Mouse (Mus musculus): Measurements from ENCODE around the gene Rapgef4.

The Rapgef4 gene

DNA sequence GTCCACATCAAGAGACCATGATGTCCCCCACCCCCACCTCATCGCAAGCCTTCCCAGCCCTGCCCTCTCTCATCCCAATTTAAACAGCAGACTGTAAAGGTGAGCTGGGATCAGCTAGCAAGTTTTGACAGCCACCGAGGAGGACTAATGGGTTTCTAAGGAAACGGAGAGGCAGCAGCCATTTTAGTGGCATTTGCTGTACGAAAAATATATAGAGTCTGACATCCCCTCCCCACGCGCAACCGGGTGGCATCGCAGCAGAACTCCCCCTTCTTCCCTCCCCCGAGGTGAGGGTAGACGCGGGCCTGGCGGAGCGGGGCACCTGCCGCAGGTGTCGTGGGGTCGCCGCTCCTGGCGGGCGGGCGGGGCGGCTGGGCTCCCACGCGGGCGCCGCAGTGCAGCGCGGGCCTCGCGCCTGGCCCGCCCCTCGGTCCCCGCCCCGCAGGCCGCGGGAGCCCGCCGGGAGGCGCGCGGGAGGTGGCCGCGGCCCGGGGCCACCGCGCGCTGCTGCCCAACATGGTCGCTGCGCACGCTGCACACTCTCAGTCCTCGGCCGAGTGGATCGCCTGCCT, at the start of gene Rapgef4:
Gene Rapgef4 (plus strand): TSS at position 470 of the 572 bp plus-strand sequence.
- peak in 1 of 2 experiments; percentile 7 for DNase-seq

DNA sequence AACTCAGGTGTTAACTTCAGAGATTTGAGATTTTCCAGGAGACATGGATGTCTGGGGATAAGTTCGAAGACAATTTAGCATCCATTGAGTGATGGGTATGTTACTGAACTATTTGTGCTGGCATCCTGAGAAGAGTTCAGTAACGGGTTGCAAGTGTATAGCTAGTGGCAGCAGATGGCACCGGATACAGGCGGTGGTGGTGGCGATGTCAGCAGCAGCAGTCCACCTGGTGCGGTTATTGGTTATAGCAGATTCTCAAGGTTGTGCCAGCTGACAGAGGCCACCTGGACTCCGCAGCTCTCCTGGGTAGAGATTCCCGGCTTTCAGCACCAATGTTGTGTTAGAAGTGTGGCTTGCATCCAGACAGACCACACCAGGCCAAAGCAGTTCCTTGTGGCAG, 47.0 kb upstream of the Rapgef4 start:
- DNase-seq = no peak

DNA sequence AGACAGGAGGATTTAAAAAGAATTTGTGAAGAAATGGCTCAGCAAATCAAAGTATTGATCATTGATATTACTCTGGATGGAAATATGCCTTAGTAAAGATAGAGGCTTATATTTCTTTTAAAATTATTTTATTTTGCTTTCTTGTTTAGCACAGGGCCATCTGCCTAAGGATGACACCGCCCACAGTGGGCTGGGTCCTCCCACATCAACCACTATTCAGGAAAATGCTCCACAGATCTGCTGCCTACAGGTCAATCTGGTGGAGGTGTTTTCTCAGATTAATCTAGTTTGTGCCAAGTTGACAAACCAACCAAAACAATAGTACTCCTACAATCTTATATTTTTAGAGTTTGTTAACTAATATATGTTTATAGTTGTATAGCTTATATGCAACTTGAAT, 44.3 kb upstream of the Rapgef4 start:
- DNase-seq = no peak

DNA sequence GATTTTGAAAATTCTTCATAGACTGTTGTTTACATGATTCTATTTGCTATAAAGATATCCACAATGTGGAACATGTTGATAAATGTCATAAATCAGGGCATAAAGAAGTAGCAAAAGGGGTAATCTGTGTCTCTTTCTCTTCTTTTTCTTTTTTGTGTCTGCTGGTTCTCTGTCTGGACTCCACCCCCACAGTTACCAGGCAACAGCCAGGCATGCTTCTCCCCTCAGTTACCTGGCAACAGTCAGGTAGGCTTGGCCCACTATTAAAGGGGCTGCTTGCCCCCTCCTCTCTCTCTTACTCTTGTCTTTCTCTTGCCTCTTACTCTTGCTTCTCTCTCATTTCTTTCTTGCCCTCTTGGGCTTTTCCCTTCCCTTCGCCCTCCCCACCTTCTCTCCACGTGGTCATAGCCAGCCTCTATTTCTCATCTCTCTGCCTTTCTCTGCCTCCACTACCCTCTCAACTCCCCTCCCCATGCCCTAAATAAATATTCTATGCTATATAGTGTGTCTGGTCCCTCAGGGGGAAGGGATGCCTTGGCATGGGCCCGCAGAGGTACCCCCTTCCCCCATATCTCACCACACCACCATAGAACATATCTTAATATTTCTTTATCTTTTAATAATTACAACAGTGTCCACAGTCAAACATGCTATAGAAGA, 43.3 kb upstream of the Rapgef4 start:
- no peak for DNase-seq

DNA sequence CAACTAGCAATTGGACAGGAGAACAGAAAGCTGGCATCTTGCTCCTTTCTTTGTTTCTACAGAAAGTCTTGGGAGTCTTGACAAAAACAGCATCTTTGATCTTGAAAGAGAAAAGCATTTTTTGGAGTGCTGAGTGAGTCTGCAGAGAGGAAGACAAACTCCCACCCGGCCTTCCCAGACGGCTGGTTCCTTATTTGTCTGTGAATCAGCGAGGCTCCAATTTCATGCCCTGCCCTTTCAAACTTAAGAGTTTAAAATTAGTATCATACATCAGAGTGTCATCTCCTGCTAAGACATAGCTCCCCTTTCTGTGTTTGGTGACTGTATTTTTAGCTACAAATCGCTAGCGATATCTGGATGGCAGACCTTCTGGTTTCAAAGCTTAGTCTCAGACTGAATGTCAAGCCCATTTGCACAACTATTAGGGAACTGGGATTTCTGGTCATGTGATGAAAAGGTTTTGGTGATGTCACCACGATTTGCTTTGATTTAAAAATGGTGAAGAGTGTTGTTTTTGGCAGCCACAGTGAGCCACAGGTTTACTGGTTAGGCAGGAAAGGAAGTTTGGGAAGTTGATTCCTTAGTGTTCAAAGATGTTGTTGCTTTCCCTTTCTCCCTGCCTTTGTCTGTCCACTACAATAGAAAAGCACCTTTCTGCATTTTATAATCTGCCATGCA, 42.2 kb upstream of the Rapgef4 start:
- no peak for DNase-seq

DNA sequence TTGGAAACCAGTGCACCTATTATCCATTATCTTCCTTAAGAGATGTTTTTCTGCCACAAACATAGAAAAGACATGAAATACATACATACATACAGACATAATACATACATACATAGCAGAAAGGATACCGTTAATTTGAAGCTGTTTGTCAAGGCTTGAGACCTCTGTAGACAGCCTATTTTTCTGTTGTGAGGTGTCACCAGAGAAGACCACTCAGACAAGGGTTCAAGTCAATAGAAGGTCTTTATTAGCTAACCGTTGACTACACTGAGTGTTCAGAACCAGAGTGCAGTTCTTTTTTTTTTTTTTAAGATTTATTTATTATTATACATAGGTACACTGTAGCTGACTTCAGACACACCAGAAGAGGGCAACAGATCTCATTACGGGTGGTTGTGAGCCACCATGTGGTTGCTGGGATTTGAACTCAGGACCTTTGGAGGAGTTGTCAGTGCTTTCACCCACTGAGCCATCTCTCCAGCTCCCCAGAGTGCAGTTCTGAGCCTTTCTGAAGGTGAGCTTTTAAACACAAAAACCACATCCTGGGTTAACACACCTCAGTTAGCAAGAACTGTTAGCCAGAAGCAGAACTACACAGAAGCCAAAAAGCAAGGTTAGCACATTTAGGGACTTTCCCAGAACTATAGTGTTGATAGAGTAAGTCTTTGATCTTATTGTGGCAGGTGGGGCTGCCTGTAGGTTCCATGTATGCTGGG, 39.9 kb upstream of the Rapgef4 start:
- DNase-seq = peak; percentile 11 to 20

DNA sequence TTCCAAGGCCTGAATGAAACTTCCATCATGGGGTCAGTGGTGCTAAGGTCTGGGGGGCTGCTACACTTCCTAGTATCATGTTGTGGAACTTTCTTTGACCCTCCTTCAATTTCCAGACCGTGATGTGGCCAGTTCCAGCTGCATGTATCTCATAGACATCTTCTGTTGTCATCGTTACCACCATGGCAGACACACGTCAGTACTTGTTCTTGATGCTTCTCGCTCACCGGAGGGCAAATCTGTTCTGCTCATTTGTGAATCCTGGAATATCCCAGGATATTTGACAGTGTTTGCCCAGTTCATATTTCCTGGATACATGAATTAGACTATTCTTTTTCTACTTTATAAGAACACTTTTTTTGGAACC, 39.3 kb upstream of the Rapgef4 start:
- peak in 1 of 2 experiments; percentile 2 for DNase-seq

DNA sequence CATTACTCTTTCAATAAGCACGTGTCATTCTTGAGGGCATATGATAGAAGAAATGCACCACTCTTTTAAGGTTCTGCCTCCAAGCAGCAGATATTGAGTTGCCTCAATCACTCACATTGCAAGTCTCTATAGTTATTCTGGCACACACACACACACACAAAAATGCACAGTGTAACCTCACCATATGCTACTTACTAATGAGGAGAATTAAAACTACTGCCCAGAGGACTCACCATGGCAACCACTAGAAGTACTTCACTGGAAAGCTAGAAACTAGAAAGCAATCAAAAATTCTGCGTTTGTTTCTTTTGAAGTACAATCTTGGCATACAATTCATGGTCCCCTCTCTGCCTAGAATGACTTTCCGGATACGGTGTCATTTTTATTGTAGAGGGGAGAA, 29.8 kb upstream of the Rapgef4 start:
- DNase-seq = no peak

DNA sequence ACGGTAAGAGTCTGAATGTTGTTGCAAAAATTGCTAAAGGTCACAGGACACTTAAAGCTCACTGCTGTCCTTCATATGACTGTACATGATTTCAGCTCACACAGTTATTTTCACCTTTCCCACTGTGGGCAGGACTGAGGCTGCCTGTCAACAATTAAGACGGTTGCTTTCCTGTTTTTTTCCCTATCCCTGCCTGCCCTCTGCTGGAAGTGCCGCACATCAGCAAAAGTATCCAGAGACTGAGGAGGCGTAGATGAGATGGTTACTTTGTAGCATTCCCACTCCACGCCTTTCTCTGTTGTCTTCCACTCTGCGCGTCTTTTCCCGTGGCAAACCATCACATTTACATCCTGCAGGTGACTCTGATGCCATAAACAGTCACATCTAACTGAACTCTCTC, 25.4 kb upstream of the Rapgef4 start:
- peak; percentile 21 to 23 for DNase-seq

DNA sequence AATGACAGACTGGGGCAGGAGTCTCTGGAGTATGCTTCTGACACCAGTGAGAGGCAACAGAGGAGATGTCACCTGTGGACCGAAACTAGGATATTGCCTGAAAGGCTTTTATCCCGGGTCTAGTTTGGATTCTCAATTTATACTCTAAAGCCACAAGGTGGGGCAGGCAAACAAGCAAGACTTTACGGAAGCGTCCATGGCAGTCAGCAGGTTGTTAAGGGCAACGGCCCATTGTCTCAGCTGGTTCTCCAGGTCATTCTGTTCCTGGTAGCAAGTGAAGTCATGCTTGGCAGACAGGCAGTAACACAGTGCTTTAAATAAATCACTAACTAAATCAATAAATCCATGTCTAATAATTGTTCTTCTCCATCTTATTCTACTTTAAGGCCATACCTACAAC, 24.6 kb upstream of the Rapgef4 start:
- DNase-seq = no peak

DNA sequence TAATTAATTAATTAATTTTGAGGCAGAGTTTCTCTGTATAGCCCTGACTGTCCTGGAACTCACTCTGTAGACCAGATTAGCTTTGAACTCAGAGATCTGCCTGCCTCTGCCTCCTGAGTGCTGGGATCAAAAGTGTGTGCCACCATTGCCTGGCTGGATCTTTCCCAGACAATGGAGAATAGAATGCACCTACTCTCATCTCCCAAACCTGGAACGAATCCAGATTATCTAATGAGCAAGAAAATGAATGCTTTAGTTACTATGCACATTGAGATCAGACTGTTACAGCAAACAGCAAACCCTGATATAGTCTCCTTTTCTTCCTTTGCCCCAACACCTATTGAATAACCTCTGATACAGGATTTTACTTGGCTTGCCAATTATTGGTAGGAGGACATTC, 23.1 kb upstream of the Rapgef4 start:
- no peak for DNase-seq

DNA sequence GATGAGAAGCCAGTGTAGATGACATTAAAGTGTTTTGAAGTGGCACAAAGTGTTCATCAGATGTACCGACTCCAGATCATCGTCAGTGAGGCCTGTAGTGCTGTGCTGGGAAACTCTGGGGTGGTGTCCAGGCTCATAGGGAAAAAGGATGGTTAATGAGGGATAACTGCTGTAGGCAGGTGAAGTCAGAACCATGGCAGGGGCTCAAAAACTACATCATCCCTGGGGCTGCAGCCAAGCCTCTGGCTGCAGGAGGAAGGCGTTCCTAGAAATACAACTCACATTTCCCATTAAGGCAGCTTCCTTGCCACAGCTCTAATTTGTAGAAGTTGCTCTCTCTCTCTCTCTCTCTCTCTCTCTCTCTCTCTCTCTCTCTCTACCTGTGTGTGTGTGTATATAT, 22.6 kb upstream of the Rapgef4 start:
- no peak for DNase-seq

DNA sequence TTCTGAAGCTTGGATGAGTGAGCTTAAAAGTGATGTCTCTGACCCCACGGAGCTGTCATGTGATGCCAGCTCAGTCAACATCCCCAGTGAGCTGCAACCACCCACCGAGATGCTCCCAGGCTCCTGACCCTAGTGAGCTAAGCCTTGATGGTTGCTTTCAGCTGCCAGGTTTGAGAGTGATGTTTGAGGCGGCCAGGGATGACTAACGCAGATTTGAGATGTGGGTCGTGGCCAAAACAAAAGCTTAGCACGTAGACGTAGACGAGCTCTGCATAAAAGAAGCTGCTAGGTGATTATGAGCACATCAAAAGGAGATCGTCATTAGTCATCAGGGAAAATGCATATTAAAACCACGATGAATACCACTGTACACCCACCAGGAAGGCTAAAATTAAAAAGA, 16.8 kb upstream of the Rapgef4 start:
- DNase-seq = no peak

DNA sequence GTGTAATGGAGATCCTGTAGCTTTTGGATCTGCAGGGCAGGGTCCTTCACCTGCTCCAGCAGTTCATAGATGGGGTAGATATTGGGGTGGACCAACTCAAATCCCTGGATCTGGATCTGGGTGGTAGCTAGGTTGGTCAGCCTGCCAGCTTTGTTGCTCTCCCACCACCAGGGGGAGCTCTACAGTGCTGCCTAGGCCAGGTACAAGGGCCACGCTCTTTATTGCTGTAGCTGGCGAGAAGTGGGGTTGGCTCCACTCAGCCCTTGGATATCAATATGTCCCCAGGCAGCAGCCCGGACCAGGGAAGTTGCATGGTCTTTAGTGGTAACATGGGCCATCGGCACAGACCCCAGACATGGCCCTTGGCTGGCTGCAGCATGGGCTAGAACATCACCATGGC, 15.6 kb upstream of the Rapgef4 start:
- peak; percentile 31 to 33 for DNase-seq

DNA sequence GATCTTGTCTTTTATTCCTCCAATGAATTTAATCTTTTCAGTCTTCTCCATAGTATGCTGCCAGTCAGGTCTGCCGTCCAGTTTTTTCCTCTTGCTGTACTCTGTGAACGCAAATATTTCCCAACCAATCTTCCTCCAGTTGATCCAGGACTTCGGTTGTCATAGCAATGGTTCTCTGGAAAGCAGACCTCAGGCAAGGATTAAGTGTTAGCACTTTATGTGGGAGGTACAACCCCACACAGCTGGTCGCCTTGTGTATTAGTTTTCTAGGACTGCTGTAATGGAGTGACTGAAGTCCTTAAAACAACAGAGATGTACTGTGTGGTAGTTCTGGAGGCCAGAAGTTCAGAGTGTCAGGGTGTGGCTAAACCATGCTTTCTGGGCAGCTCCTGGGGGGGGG, 14.3 kb upstream of the Rapgef4 start:
- DNase-seq = no peak

DNA sequence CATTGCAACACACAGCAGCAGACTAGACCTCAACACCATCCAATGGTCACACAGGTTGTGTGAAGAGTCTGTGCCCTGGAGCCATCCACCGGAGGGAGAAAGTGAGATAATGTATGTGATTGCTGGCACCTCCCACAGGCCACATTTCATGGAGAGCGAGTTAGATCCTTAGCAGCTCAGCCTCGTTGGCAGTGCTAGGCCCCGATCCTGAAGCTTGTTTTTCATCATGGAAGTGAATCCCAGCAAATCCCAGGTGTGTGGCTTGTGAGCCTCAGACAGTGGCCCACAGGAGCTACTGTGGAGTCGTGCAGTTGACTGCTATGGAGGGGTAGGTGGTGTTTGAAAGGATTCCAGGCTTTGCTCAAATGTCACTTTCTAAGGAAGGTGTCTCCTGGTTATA, 13.2 kb upstream of the Rapgef4 start:
- DNase-seq = no peak

DNA sequence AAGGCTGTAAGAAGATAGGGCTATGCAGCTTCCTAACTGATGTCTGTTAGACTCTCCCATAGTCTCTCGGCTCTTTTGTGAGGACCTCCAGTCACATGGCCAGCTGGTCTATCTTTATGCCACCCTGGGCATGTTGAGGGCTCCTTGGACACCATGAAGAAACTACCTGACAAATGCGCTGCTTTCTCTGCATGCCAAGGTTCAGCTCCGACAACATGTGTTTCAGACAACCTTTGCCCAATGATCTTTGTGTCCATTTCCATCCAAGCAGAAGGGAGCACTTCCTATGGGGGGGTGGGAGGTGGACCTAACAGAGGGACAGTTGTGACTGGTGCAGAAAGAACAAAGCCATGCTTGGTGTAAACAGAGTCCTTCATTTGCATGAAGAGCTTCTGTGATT, 7.4 kb upstream of the Rapgef4 start:
- DNase-seq = no peak

DNA sequence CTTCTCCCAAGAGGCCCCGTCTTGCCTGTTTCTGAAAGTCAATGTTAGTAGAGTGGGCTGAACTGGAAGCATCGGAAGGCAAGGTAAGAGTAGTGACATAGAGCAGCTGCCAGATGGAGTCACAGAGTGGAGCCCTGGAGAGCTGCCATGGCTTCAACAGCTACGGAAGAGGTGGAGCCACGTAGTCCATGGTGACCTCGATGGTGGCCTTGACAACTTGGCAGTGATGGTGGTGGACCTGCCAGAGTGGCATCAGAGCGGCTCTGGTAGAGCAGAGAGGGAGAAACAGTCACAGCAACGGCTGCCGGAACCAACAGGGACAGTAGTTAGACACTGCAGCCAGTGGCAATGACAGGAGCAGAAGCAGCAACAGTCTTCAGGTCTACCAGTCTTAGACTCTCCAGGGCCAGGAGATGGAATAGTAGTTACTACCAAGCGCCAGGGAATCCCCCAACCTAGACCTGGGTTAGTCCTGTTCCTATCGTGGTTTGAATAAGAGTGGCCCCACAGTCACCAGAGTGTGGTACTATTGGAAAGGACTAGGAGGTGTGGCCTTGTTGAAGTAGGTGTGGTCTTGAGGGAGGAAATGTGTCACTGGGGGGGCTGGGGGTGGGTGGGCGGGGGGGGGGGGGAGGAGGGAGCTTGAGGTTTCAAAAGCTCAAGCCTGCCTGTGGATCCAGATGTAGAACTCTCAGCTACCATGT, 6.7 kb upstream of the Rapgef4 start:
- no peak for DNase-seq

DNA sequence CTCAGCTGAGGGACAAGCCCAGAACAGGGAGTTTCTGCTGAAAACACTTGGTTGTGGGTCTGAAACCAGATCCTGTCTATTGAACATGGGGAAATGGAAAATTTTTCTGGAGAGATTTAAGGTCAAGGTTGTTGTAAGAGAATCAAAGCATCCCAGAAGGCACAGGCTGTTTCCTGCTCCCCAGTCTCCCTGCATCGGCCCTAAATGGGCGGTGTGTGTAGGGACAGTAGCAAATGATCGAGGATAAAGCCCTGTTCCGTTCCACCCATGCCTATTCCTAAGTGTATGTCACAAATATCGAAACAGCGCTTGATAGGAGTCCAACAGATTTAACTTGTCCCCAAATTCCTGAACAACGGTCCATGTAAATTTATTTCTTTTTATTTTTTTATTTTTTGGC, 1.1 kb upstream of the Rapgef4 start:
- DNase-seq = no peak

DNA sequence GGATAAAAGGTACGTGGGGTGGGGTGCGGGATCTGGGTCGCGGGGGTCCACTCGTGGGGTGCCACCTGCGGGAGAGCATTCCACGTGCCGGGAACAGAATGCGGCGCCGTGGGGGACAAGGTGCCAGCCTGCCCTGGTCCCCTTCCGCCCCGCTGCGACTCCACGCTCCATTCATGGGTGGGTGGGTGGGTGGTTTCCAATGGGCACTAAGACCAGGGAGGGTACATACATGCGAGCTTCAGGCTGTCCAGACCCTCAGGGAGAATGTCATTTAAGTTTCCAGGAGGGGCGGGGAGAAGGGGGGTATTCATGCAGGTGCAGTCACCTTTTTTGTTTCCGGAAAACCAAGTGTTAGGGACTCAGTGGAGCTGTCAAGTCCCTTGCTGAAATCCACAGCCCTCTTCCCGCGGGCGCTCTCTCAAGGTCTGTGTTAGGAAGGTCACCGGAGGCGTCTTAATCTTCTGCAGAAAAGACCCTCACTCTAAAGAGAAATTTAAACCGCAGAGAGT, 357 bp downstream of the Rapgef4 start:
- no peak for DNase-seq

DNA sequence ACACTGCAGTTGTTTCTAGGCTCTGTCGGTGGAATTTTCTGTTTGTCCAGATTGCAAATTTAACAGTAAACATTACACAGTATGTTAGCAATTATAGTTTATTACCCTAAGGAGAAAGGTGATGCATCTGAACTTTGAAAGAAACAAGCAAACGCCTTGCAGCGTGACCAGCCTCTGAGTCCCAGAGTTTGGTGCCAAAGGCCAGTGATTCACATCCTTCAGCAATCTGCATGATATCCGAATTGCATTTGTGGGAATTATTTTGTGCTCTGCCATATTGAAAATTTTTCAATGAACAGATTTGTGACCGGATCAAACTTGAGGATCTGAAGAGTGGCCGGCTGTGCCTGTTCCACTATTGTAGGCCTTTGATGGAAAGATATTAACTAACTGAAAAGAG, 856 bp downstream of the Rapgef4 start:
- DNase-seq = no peak

DNA sequence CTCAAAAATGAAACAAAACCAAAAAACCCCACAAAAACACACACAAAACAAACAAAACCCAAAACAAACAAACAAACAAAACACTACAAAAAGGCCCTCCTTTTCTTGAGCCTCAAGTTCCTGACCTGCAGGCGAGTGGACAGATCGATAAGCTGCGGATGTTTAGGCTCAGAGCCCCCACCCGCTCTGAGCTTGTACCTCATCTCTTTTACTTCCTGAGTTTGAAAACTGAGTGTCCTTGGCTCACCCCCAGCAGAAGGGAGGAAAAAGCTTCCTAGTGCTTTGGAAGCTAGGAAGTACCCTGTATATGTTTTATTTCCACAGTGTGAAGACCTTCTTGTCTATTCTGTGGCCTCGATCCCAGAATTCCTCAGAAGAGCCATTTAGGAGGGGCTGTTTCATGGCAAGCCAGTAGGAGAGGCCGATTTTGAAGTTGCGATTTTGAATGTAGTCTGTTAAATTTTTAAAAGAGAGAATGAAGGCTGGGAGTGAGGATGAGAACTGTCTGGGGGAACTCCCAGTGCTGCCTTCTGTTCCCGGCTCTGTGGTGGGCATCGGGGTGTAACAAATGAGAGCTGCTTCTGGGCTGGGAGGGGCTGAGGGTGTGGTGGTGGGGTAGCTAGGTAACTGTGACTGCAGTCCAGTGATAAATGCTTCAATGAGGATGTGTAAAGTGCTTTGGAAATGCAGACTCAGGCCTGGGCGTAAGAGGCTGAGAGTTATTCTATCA, 2.0 kb downstream of the Rapgef4 start:
- DNase-seq = no peak

Data from thymus, postnatal 36 days (tissue).